8 mouse cellular contexts compared by ENCODE assay signal in the genomic region with DNA sequence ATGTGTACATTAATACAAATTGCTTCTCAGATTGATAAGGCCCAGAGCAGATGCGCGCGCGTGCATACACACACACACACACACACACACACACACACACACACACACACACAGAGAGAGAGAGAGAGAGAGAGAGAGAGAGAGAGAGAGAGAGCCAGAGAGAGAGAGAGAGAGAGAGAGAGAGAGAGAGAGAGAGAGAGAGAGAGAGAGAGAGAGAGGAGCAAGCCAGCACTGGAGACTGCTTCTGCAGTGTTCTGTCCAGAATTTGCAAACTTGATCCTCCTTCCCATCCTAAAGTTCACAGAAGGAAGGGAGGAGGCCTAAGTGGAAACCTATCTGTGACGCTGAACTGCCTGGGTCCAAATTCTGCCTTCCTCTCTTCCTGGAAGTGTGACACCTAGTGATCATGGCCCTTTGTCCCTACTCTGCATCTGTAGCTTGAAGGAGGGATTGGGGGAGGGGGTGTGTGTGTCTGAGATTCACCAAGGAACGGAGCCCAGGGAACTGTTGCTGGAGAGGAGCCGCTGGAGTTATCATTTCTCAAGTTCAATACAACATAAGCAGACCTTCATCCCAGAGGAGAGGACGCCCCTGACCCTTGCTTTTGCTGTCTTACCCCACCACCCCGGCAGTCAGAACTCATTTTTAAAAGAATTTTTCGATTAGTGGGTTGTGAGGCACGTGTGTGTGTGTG. TPM values are rescaled to one million over a fixed set of nuclear protein-coding genes. Genes with fewer than 3 reads are reported as not detected.
DNase-seq lines count a peak whose midpoint lies in the region; ATAC-seq and TF ChIP-seq lines count a peak whose summit lies in the region.

No protein-coding gene starts in this region.

- TF ChIP-seq EP300 in heart, postnatal 0 days (IDR thresholded peaks at IDR 0.05; ENCODE audit: low read depth) = no peak

- 35% methylated on average over 11 of the region's 11 CpGs for WGBS in heart, postnatal 0 days
- 2% methylated on average over 7 of the region's 11 CpGs for WGBS in forebrain, embryonic 13.5 days
- WGBS in liver, embryonic 16.5 days (ENCODE audit: insufficient replicate concordance) = 38% methylated on average over 11 of the region's 11 CpGs

- peak overlapping the region; percentile 73 for H3K4me3 ChIP-seq in heart, postnatal 0 days (ENCODE audit: low read depth, low read length)
- H3K4me3 ChIP-seq in forebrain, embryonic 13.5 days = peak overlapping the region; percentile 77
- no peak overlapping the region; the same call in 1 of the 2 replicates for H3K4me3 ChIP-seq in liver, embryonic 16.5 days (ENCODE audit: low read depth, low read length)

- no peaks in the 10 kb centered on the region for H3K4me1 ChIP-seq in heart, postnatal 0 days (ENCODE audit: control insufficient read depth, insufficient read depth)
- peaks cover 18% of the 10 kb centered on the region for H3K4me1 ChIP-seq in forebrain, embryonic 13.5 days
- peaks cover 2% of the 10 kb centered on the region; the same call in 1 of the 2 replicates for H3K4me1 ChIP-seq in liver, embryonic 16.5 days (ENCODE audit: control insufficient read depth, low read depth, low read length)

- intact Hi-C loops in heart, postnatal 25 days (cut with DNase I) = no loop called here

- H3K36me3 ChIP-seq in heart, postnatal 0 days (replicated peaks; ENCODE audit: control insufficient read depth, insufficient read depth, low read length) = 0 out of 2 replicates have a peak, but pooled peaks cover 5% of the 10 kb centered on the region
- no peaks in the 10 kb centered on the region for H3K36me3 ChIP-seq in forebrain, embryonic 13.5 days (ENCODE audit: poor library complexity, severe bottlenecking)
- no peaks in the 10 kb centered on the region for H3K36me3 ChIP-seq in liver, embryonic 16.5 days (ENCODE audit: control insufficient read depth, insufficient read depth)

- H3K9ac ChIP-seq in heart, postnatal 0 days (replicated peaks; ENCODE audit: low read depth, low read length) = peak overlapping the region; percentile 66; the same call in 1 of the 2 replicates
- peak overlapping the region; percentile 82 for H3K9ac ChIP-seq in forebrain, embryonic 13.5 days
- no peak overlapping the region for H3K9ac ChIP-seq in liver, embryonic 16.5 days (ENCODE audit: low read depth, low read length)

- H3K4me2 ChIP-seq in heart, postnatal 0 days (ENCODE audit: low read depth, low read length) = peak overlapping the region; percentile 88
- H3K4me2 ChIP-seq in forebrain, embryonic 13.5 days = peak overlapping the region; percentile 83
- peak overlapping the region; percentile 84 for H3K4me2 ChIP-seq in liver, embryonic 16.5 days (ENCODE audit: low read depth, low read length)

- ATAC-seq in heart, postnatal 0 days (ENCODE audit: insufficient read depth, low read depth) = no peak
- peak; percentile 26 for ATAC-seq in forebrain, embryonic 13.5 days
- ATAC-seq in liver, embryonic 16.5 days (ENCODE audit: low read depth) = no peak

- TF ChIP-seq CTCF in heart, postnatal 0 days (IDR thresholded peaks at IDR 0.05; ENCODE audit: low read depth) = no peak

- H3K27me3 ChIP-seq in heart, postnatal 0 days (ENCODE audit: control insufficient read depth, insufficient read depth, low read length) = no peaks in the 10 kb centered on the region
- no peaks in the 10 kb centered on the region for H3K27me3 ChIP-seq in forebrain, embryonic 13.5 days
- peaks cover 11% of the 10 kb centered on the region for H3K27me3 ChIP-seq in liver, embryonic 16.5 days (ENCODE audit: control insufficient read depth, insufficient read depth, low read depth, low read length)

- H3K9me3 ChIP-seq in heart, postnatal 0 days (replicated peaks; ENCODE audit: control insufficient read depth, low read length) = no peaks in the 10 kb centered on the region
- no peaks in the 10 kb centered on the region for H3K9me3 ChIP-seq in forebrain, embryonic 13.5 days (replicated peaks)
- no peaks in the 10 kb centered on the region for H3K9me3 ChIP-seq in liver, embryonic 16.5 days (replicated peaks; ENCODE audit: control insufficient read depth, low read length)

- DNase-seq in heart, postnatal 0 days (ENCODE audit: low spot score) = no peak
- DNase-seq in heart, postnatal 25 days (ENCODE audit: low spot score) = no peak
- DNase-seq in MN1 (ENCODE audit: low spot score) = peak; percentile 71
- no peak for DNase-seq in adrenal gland, postnatal 4 days (ENCODE audit: low spot score in 2 of 2)
- DNase-seq in urinary bladder, postnatal 10 days (ENCODE audit: low spot score) = no peak
- no peak for DNase-seq in urinary bladder, postnatal 14 days (ENCODE audit: low spot score)

- peak overlapping the region; percentile 84; the same call in 1 of the 2 replicates for H3K27ac ChIP-seq in heart, postnatal 0 days (ENCODE audit: low read depth)
- H3K27ac ChIP-seq in forebrain, embryonic 13.5 days = peak overlapping the region; percentile 59
- H3K27ac ChIP-seq in liver, embryonic 16.5 days (ENCODE audit: low read length) = no peak overlapping the region

RNA-seq across cellular contexts. Expression of a gene that starts 7.2 kb away (rescaled TPM):
- total RNA-seq in heart, postnatal 0 days (2014; rRNA removed; ENCODE audit: low replicate concordance) = 62.7 and 78.1 TPM in 2 replicates
- 68.1 and 74.9 TPM in 2 replicates for polyA plus RNA-seq in heart, postnatal 0 days (2015; fragmentation: Nextera tagmentation; extraction: Ambion mirVana)
- 10 to 100 TPM; 25.0 to 26.5 TPM for total RNA-seq in heart, postnatal 25 days (2021)
- 36.2 and 37.9 TPM in 2 replicates for polyA plus RNA-seq in forebrain, embryonic 13.5 days (2015; fragmentation: Nextera tagmentation; extraction: Ambion mirVana)
- 1.3 and 1.7 TPM in 2 replicates for polyA plus RNA-seq in liver, embryonic 16.5 days (2015; fragmentation: Nextera tagmentation; extraction: Ambion mirVana)
- total RNA-seq in adrenal gland, postnatal 4 days (2021) = 10 to 100 TPM; 33.8 to 37.2 TPM

RNA-seq across cellular contexts. Expression of a gene that starts 34.3 kb away (rescaled TPM):
- total RNA-seq in heart, postnatal 0 days (2014; rRNA removed; ENCODE audit: low replicate concordance) = not detected in 2 replicates
- polyA plus RNA-seq in heart, postnatal 0 days (2015; fragmentation: Nextera tagmentation; extraction: Ambion mirVana) = not detected in 2 replicates
- not detected for total RNA-seq in heart, postnatal 25 days (2021)
- not detected in 2 replicates for polyA plus RNA-seq in forebrain, embryonic 13.5 days (2015; fragmentation: Nextera tagmentation; extraction: Ambion mirVana)
- not detected in 2 replicates for polyA plus RNA-seq in liver, embryonic 16.5 days (2015; fragmentation: Nextera tagmentation; extraction: Ambion mirVana)
- under 1 TPM in 1 of 2 experiments, not detected in 1; 0.25 TPM for total RNA-seq in adrenal gland, postnatal 4 days (2021)
